Mouse (Mus musculus): Measurements from ENCODE around the gene Lefty2. TPM values are rescaled to one million over a fixed set of nuclear protein-coding genes. Genes with fewer than 3 reads are reported as not detected.
"Not testable (repeated sequence)": the region's sequence is repeated elsewhere in the genome, so short reads cannot be mapped to it uniquely, and the experiment has no call there.

Gene Lefty2
- polyA plus RNA-seq, 1 experiment from 2014 or later, result not detected

DNA sequence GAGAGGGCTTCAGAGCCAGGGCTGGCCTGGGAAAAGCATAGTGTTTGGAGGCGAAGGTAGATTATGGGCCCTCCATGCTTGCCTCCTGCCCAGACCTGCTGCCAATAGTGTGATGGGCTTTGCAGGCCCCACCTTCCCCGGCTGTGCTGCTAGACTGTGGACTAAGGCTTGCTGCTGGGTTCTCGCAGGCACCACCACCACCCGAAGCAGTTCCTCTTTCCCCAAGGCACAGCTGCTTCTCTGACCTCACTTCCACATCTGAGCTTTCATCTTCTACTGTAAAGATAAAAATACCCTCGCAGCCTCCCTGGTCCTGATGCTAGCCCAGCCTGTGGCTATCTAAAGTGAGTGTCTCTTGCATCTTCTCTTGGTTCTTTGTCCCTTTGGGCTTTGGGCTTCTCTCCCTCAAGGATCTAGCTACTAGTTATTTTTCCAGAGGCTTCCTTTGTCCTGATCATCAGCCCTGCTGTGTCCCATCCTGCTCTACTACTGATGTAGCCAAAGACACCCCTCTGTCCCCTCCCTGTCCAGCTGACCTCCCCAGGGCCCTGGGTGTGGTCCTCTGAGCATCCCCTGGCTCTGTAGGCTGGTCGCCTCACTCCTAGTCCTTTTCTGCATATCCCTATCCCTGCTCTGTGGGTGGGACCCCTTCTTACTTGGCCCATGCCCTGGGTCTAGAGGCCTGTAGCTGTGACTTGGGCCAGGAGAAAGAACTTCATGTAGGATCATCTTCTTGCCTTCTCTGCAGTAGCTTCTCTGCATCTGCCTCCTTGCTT is 29.6 kb downstream of the Lefty2 start:
- H3K27ac ChIP-seq, result no peak overlapping the region
- DNase-seq (ENCODE audit: extremely low spot score, low spot score), result no peak
- H3K9me3 ChIP-seq, result no peaks in the 10 kb centered on the region
- no peaks in the 10 kb centered on the region for H3K36me3 ChIP-seq (replicated peaks)
- no peaks in the 10 kb centered on the region for H3K27me3 ChIP-seq (ENCODE audit: poor library complexity, severe bottlenecking)
- H3K4me1 ChIP-seq, result peaks cover 10% of the 10 kb centered on the region; the same call in 1 of the 2 replicates
- H3K4me3 ChIP-seq, result no peak overlapping the region
- 74% methylated on average over 6 of the region's 6 CpGs for WGBS

DNA sequence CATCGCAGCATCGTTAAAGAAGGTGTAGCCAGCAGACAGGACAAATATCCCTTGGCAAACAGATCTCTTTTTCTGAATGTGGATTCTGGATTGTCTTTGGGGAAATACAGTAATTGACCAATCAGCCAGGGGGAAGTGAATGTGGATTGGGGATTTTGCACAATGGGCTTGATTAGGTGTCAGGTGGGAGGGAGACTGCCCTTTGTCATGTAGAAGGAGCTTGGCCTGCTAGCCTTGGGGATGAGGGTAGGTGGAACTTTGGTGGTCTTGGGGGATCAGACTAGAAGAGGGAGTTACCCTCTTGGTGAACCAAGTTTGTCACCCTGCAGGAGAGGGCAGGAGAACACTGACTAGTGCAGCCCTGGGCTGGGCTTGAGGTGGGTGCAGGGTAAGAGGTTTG is 31.8 kb downstream of the Lefty2 start:
- no peak overlapping the region for H3K4me3 ChIP-seq
- H3K27me3 ChIP-seq (ENCODE audit: poor library complexity, severe bottlenecking), result no peaks in the 10 kb centered on the region
- 0 out of 2 replicates have a peak, but pooled peaks cover under 1% of the 10 kb centered on the region for H3K4me1 ChIP-seq
- no peaks in the 10 kb centered on the region for H3K9me3 ChIP-seq
- H3K27ac ChIP-seq, result no peak overlapping the region
- WGBS, result 39% methylated on average over 2 of the region's 2 CpGs
- DNase-seq (ENCODE audit: extremely low spot score, low spot score), result no peak
- H3K36me3 ChIP-seq (replicated peaks), result no peaks in the 10 kb centered on the region

DNA sequence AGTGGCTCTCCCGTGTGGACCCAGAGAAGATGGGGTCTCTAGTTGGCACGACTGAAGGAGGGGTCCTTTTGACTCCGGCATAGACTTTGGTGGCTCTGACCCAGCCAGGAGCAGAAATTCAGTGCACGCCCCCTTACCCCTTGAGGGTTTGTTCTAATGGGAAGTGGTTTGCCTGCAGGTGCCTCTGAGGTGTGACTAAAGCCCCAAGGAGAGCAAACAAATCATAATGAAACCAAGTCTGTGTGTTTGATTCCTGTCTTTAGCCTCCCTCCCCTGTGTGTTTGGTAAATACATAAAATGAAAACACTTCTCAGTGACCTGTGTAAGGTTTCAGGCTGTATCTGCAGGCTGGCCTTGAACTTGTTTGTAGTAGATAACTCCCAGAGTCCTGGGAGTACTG is 33.4 kb downstream of the Lefty2 start:
- Histone ChIP-seq H3K4me1 (no peaks in the 10 kb centered on the region), H3K4me3 (no peak overlapping the region), H3K27me3 (ENCODE audit: poor library complexity, severe bottlenecking) (no peaks in the 10 kb centered on the region), H3K27ac (no peak overlapping the region), H3K36me3 (replicated peaks) (no peaks in the 10 kb centered on the region), H3K9me3 (no peaks in the 10 kb centered on the region)
- no peak for DNase-seq (ENCODE audit: extremely low spot score, low spot score)
- WGBS, result 66% methylated on average over 4 of the region's 4 CpGs

DNA sequence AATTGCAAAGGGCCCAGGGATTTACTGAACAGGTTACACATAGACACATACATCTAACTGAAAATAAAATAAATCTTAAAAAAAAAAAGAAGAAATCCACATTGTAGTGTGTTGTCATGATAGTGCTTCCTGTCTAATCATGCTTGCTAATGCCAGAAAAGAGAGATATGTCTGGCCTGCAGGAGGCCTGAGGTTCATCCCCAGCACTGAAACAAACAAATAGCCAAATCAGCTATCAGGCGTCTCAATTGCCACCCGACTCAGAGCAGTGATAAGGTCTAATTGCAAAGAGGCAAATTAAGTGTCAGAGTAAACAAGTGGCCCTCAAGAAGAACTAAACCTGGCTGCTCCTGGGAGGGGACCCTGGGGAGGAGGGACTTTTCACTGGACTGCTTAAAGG is 36.7 kb downstream of the Lefty2 start:
- peaks cover 19% of the 10 kb centered on the region for H3K27me3 ChIP-seq (ENCODE audit: poor library complexity, severe bottlenecking)
- H3K9me3 ChIP-seq, result no peaks in the 10 kb centered on the region
- H3K4me3 ChIP-seq, result no peak overlapping the region
- H3K27ac ChIP-seq, result no peak overlapping the region
- no peak for DNase-seq (ENCODE audit: extremely low spot score, low spot score)
- 75% methylated on average over 2 of the region's 2 CpGs for WGBS
- H3K4me1 ChIP-seq, result peaks cover 16% of the 10 kb centered on the region
- H3K36me3 ChIP-seq (replicated peaks), result no peaks in the 10 kb centered on the region

DNA sequence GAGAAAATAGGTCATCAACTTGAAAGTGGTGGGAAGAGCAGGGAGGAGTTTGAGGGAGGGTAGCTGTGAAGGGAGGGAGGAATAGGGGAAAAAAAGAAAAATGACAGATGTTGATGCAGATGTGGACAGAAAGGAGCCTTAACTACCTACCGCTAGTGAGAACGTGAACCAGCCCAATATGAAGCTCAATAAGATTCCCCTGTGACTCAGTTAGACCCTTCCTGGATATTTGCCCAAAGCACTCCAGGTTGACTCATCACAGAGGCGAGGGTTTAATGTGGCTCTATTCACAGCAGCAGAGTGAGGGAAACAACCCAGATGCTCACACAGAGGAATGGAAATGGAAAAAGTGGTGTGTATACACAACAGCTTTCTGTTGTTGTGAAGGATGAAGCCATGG is 38.2 kb downstream of the Lefty2 start:
- WGBS, result 86% methylated on average over 3 of the region's 3 CpGs
- no peaks in the 10 kb centered on the region for H3K9me3 ChIP-seq

GRCm38 (mm10) chr1:180933659-180934058 is 40.8 kb downstream of the Lefty2 start:
- no peaks in the 10 kb centered on the region for H3K36me3 ChIP-seq (replicated peaks)
- H3K27ac ChIP-seq, result no peak overlapping the region
- peaks cover 37% of the 10 kb centered on the region for H3K4me1 ChIP-seq
- 14% methylated on average over 6 of the region's 6 CpGs for WGBS
- no peak overlapping the region for H3K4me3 ChIP-seq
- H3K27me3 ChIP-seq (ENCODE audit: poor library complexity, severe bottlenecking), result peaks cover 60% of the 10 kb centered on the region
- DNase-seq (ENCODE audit: extremely low spot score, low spot score), result no peak
- no peaks in the 10 kb centered on the region for H3K9me3 ChIP-seq

More for the DNA sequence above, 38.2 kb downstream of the Lefty2 start:
- peaks cover 20% of the 10 kb centered on the region for H3K4me1 ChIP-seq
- DNase-seq (ENCODE audit: extremely low spot score, low spot score), result no peak
- H3K36me3 ChIP-seq (replicated peaks), result no peaks in the 10 kb centered on the region
- no peak overlapping the region for H3K27ac ChIP-seq
- peaks cover 34% of the 10 kb centered on the region for H3K27me3 ChIP-seq (ENCODE audit: poor library complexity, severe bottlenecking)
- H3K4me3 ChIP-seq, result no peak overlapping the region

GRCm38 (mm10) chr1:180934467-180935419 is 41.8 kb downstream of the Lefty2 start, which contains the start of gene Lefty1:
Gene Lefty1, plus strand, starts transcription at chr1:180935022.
- Histone ChIP-seq H3K4me3 (no peak within 1 kb of the TSS), H3K27ac (no peak within 1 kb of the TSS), H3K27me3 (ENCODE audit: poor library complexity, severe bottlenecking) (peaks cover 64% of the 10 kb centered on the region), H3K9me3 (no peaks in the 10 kb centered on the region), H3K4me1 (peaks cover 37% of the 10 kb centered on the region), H3K36me3 (replicated peaks) (no peaks in the 10 kb centered on the region)
- WGBS, result 13% methylated on average over 21 of the region's 21 CpGs
- no peak for DNase-seq (ENCODE audit: extremely low spot score, low spot score)

- DNase-seq (ENCODE audit: extremely low spot score, low spot score); H3K27ac ChIP-seq; H3K9me3 ChIP-seq; H3K36me3 ChIP-seq (replicated peaks): not testable (repeated sequence)
- WGBS, result 1% methylated on average over 41 of the region's 41 CpGs
- Histone ChIP-seq H3K4me3 (peak overlapping the region; percentile 41), H3K4me1 (peaks cover 45% of the 10 kb centered on the region), H3K27me3 (ENCODE audit: poor library complexity, severe bottlenecking) (peaks cover 85% of the 10 kb centered on the region)
These were observed 43.9 kb downstream of the Lefty2 start for GRCm38 (mm10) chr1:180936610-180937398.

DNA sequence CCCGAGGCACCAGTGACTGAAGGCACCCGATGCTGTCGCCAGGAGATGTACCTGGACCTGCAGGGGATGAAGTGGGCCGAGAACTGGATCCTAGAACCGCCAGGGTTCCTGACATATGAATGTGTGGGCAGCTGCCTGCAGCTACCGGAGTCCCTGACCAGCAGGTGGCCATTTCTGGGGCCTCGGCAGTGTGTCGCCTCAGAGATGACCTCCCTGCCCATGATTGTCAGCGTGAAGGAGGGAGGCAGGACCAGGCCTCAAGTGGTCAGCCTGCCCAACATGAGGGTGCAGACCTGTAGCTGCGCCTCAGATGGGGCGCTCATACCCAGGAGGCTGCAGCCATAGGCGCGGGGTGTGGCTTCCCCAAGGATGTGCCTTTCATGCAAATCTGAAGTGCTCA is 44.7 kb downstream of the Lefty2 start:
- not testable (repeated sequence) for H3K36me3 ChIP-seq (replicated peaks); H3K27ac ChIP-seq; DNase-seq (ENCODE audit: extremely low spot score, low spot score); H3K9me3 ChIP-seq; H3K4me3 ChIP-seq
- peaks cover 53% of the 10 kb centered on the region for H3K4me1 ChIP-seq
- 10% methylated on average over 13 of the region's 13 CpGs for WGBS
- H3K27me3 ChIP-seq (ENCODE audit: poor library complexity, severe bottlenecking), result peaks cover 93% of the 10 kb centered on the region

DNA sequence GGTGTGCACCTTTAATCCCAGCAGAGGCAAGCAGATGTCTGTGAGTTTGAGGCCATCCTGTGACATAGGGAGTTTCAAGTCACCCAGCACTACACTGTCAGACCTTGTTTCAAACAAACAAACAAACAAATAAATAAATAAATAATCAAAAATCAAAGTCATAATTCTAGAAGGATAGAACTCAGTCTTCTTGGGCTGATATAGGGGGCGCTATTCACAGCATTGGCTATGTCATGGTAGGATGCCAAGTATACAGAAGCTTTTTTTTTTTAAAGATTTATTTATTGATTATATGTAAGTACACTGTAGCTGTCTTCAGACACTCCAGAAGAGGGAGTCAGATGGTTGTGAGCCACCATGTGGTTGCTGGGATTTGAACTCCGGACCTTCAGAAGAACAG is 45.9 kb downstream of the Lefty2 start:
- peaks cover 53% of the 10 kb centered on the region for H3K4me1 ChIP-seq
- not testable (repeated sequence) for H3K36me3 ChIP-seq (replicated peaks); H3K9me3 ChIP-seq; DNase-seq (ENCODE audit: extremely low spot score, low spot score); H3K27ac ChIP-seq; H3K4me3 ChIP-seq
- WGBS, result 89% methylated on average over 2 of the region's 2 CpGs
- H3K27me3 ChIP-seq (ENCODE audit: poor library complexity, severe bottlenecking), result peaks cover 94% of the 10 kb centered on the region

DNA sequence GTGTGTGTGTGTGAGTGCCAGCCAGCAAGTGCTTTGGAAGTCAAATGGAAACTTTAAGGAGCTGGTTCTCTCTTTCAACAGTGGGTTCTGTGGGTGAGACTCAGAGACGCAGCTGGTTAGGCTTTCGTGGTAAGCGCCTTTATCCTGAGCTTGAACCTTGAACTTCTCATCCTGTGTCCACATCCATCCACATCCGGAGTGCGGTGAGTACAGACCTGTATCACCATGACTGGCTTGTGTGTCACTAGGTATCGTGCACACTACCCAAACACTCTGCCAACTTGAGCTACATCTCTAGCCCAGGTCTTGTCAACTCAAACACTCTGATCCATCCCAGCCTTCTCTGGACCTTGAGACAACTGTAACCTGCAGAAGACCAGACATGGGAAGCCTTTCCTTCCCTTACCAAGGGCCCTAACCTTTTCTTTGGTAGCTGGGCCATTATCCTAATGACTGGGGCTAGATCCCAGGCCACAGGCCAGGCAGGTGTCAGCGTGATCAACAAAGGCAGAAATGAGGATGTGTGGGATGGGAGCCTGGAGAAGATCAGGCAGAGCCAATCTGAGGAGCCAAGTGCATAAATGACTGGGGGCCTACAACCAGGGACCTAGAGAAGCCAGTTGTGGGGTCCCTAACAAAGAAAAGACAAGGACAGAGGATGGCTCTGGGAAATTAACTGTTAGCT is 48.0 kb downstream of the Lefty2 start:
- no peak overlapping the region for H3K4me3 ChIP-seq
- peaks cover 88% of the 10 kb centered on the region for H3K27me3 ChIP-seq (ENCODE audit: poor library complexity, severe bottlenecking)
- WGBS, result 84% methylated on average over 7 of the region's 7 CpGs
- no peaks in the 10 kb centered on the region for H3K36me3 ChIP-seq (replicated peaks)
- H3K4me1 ChIP-seq, result peaks cover 51% of the 10 kb centered on the region
- H3K9me3 ChIP-seq, result no peaks in the 10 kb centered on the region
- H3K27ac ChIP-seq, result no peak overlapping the region
- DNase-seq (ENCODE audit: extremely low spot score, low spot score), result no peak

GRCm38 (mm10) chr1:180941726-180942125 is 48.8 kb downstream of the Lefty2 start:
- Histone ChIP-seq H3K27me3 (ENCODE audit: poor library complexity, severe bottlenecking) (peaks cover 80% of the 10 kb centered on the region), H3K4me3 (peak overlapping the region; percentile 82), H3K36me3 (replicated peaks) (no peaks in the 10 kb centered on the region), H3K27ac (peak overlapping the region; percentile 79), H3K4me1 (peaks cover 49% of the 10 kb centered on the region), H3K9me3 (no peaks in the 10 kb centered on the region)
- DNase-seq (ENCODE audit: extremely low spot score, low spot score), result peak; percentile 41
- 3% methylated on average over 18 of the region's 18 CpGs for WGBS

Data from forebrain, embryonic 10.5 days (tissue).